Mouse (Mus musculus): ENCODE data around the gene Rad51c. TPM values are rescaled to one million over a fixed set of nuclear protein-coding genes. Genes with fewer than 3 reads are reported as not detected.
"Not testable (repeated sequence)": the region's sequence is repeated elsewhere in the genome, so short reads cannot be mapped to it uniquely, and the experiment has no call there.

Gene Rad51c
- 1 to 10 TPM; 4.1 to 4.7 TPM for total RNA-seq (2021)
- long read RNA-seq, transcript Rad51c-202 (9 exons, 3,944 nt): major isoform, 6 of 10 reads
- long read RNA-seq, partial matches to known transcripts: 4 of 10 reads
- long read RNA-seq, other reads (novel, unspliced or antisense): 0 of 10 reads

GRCm38 (mm10) chr11:87404876-87405275 is at the start of gene Rad51c, which contains the start of gene Tex14:
Gene Rad51c (minus strand): TSS chr11:87404954.
Gene Tex14 (plus strand): TSS chr11:87405065.
- DNase-seq (ENCODE audit: low spot score in 2 of 2): peak in 1 of 2 experiments; percentile 47

GRCm38 (mm10) chr11:87454035-87454690 is 49.4 kb upstream of the Rad51c start:
- no peak for DNase-seq (ENCODE audit: low spot score in 2 of 2)

GRCm38 (mm10) chr11:87453216-87454034 is 48.7 kb upstream of the Rad51c start:
- no peak for DNase-seq (ENCODE audit: low spot score in 2 of 2)

DNA sequence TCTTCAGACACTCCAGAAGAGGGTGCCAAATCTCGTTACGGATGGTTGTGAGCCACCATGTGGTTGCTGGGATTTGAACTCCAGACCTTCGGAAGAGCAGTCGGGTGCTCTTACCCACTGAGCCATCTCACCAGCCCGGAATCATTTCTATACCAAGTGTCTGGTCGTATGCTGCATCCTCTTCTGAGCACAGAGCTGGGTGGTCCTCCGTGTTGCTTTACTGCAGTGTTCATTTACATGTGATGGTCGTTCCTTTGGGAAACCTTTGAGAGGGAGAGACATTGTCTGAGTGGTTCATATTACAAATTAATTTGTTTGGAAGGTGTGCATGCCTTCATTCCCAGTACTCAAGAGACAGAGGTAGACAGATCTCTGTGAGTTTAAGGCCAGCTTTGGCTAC is 48.0 kb upstream of the Rad51c start:
- DNase-seq (ENCODE audit: low spot score in 2 of 2): not testable (repeated sequence)

- not testable (repeated sequence) for DNase-seq (ENCODE audit: low spot score in 2 of 2)
Measured at GRCm38 (mm10) chr11:87449847-87450246, 45.1 kb upstream of the Rad51c start.

GRCm38 (mm10) chr11:87449200-87449547 is 44.4 kb upstream of the Rad51c start:
- no peak for DNase-seq (ENCODE audit: low spot score in 2 of 2)

- peak; percentile 58 to 66 for DNase-seq (ENCODE audit: low spot score in 2 of 2)
Measured at GRCm38 (mm10) chr11:87448476-87449199, 43.9 kb upstream of the Rad51c start.

DNA sequence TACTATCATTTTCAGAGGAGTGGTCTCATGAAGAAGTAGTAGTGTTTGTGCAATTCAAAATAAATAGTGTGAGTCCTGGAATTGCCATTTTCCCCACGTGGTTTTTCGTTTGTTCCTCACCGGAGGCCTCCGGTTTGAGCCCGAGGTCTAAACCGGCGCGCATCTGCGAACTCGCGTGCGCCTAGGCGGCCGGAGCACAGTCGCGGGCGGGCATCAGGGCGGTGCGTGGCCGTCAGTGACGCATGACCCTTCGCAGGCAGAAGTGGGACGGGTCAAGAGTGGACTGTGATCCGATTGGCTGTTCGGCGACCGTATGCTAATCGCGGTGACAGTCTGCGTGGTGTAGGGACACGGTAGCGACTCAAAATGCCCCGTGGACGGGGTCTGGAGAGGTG is 43.3 kb upstream of the Rad51c start:
- peak; percentile 86 to 89 for DNase-seq (ENCODE audit: low spot score in 2 of 2)

- DNase-seq (ENCODE audit: low spot score in 2 of 2): no peak
Measured at GRCm38 (mm10) chr11:87447429-87447828, 42.7 kb upstream of the Rad51c start.

GRCm38 (mm10) chr11:87446159-87446558 is 41.4 kb upstream of the Rad51c start:
- DNase-seq (ENCODE audit: low spot score in 2 of 2): no peak

GRCm38 (mm10) chr11:87445593-87445992 is 40.8 kb upstream of the Rad51c start:
- not testable (repeated sequence) for DNase-seq (ENCODE audit: low spot score in 2 of 2)

- DNase-seq (ENCODE audit: low spot score in 2 of 2): no peak
Measured at GRCm38 (mm10) chr11:87444735-87445428, 40.1 kb upstream of the Rad51c start.

- not testable (repeated sequence) for DNase-seq (ENCODE audit: low spot score in 2 of 2)
Measured at GRCm38 (mm10) chr11:87444056-87444455, 39.3 kb upstream of the Rad51c start.

DNA sequence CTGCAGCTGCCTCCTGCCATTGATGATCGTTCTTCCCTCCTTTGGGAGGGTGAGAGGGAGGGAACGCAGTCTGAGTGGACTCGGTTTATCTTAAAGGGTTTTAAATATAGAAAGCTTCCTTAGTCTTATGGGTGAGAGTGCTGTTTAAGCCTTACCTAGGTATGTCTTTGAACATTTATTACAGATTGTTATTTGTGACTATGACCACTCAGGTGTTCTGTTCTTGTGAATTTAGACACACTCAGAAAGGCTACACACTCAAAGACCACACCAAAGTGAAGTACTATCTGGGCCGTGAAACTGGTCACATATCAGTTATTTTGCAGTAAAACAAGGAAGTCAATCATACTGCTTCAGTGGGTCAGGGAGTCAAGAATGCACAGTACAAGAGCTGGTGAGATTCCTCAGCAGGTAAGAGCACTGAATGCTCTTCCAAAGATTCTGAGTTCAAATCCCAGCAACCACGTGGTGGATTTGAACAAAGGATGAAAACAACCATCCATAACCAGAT is 38.7 kb upstream of the Rad51c start:
- DNase-seq (ENCODE audit: low spot score in 2 of 2): peak; percentile 55 to 65

DNA sequence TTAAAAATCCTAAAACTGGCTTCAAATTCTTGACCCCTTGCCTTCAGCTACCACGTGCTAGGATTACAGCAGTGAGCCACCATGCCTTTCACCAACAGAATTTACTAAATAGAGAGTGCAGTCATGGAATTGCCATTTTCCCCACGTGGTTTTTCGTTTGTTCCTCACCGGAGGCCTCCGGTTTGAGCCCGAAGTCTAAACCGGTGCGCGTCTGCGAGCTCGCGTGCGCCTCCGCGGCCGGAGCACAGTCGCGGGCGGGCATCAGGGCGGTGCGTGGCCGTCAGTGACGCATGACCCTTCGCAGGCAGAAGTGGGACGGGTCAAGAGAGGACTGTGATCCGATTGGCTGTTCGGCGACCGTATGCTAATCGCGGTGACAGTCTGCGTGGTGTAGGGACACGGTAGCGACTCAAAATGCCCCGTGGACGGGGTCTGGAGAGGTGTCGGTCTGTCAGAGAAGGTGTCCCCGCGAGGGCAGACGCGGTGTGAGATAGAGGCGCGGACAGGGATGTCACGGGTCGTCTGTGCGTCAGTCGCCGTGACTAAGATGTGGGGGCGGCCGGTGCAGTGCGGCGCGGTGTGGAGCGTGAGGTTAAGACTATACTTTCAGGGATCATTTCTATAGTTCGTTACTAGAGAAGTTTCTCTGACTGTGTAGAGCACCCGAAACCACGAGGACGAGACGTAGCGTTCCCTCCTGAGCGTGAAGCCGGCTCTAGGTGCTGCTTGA is 38.1 kb upstream of the Rad51c start:
- DNase-seq (ENCODE audit: low spot score in 2 of 2): peak; percentile 74 to 81

DNA sequence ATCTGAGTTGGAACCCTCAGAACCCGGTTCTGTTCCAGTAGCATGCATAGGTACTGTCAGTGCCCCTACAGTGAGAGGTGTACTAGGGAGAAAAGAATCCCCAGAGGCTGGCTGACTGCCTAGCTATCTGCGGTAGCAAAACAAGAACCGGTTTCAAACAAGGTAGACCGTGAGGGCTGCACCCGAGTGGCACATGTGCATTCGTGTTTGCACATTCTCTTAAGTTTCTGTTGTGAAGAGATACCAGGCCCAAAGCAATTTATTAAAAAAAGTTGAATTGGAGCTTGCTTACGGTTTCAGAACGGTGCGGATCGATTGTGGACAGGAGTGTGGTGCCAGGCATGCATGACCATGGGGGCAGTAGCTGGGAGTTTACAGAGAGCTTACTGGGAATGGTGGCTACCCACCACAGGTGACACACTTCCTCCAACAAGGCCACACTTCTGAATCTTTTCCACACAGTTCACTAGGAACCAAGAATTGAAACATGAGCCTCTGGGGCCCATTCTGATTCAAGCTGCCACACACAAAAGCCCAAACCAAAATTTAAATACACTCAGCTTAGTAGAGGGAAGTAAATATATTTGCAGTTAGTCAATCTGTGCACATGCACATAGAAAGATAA is 35.2 kb upstream of the Rad51c start:
- no peak for DNase-seq (ENCODE audit: low spot score in 2 of 2)

GRCm38 (mm10) chr11:87436326-87437232 is 31.8 kb upstream of the Rad51c start:
- no peak for DNase-seq (ENCODE audit: low spot score in 2 of 2)

DNA sequence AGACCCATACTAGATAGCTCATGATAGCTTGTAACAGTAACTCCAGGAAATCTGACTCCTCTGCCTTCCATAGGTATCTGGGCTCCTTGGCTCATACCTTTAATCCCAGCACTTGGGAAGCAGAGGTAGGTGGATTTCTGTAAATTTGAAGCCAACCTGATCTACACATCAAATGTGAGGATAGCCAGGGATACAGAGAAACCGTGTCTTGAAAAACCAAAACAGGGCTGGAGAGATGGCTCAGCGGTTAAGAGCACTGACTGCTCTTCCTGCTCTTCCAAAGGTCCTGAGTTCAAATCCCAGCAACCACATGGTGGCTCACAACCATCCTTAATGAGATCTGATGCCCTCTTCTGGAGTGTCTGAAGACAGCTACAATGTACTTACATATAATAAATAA is 30.4 kb upstream of the Rad51c start:
- DNase-seq (ENCODE audit: low spot score in 2 of 2): not testable (repeated sequence)

Data from layer of hippocampus, postnatal 10 days (tissue).